Mouse (Mus musculus) T-helper 17 cell (primary cell): ENCODE measurements at regions not wholly inside any gene's neighbourhood (a gene's known extent, or its start where the extent isn't known, plus 50 kb on each side); places are given as distances from the start of the nearest gene placed in this dataset.

Source experiments
- in situ Hi-C, 2 experiments: fragments of 300-600 bp; cut with MboI, MseI; formaldehyde crosslinking; loops; 1 replicate in 1 of 2; 2 replicates in 1 of 2; pipeline ENCODE4 v1.15.1; 2025; ENCODE audit warnings: high pct_unique_total_duplicates in 2 of 2

- in situ Hi-C loops, result loop anchor here in 1 of 2 experiments (10.0 kb wide), 1 partner anchor 1734 kb away; no protein-coding TSS in a partner anchor
These were observed 83.1 kb upstream of the Ptpn1 start for GRCm38 (mm10) chr2:167848468-167849440.

DNA sequence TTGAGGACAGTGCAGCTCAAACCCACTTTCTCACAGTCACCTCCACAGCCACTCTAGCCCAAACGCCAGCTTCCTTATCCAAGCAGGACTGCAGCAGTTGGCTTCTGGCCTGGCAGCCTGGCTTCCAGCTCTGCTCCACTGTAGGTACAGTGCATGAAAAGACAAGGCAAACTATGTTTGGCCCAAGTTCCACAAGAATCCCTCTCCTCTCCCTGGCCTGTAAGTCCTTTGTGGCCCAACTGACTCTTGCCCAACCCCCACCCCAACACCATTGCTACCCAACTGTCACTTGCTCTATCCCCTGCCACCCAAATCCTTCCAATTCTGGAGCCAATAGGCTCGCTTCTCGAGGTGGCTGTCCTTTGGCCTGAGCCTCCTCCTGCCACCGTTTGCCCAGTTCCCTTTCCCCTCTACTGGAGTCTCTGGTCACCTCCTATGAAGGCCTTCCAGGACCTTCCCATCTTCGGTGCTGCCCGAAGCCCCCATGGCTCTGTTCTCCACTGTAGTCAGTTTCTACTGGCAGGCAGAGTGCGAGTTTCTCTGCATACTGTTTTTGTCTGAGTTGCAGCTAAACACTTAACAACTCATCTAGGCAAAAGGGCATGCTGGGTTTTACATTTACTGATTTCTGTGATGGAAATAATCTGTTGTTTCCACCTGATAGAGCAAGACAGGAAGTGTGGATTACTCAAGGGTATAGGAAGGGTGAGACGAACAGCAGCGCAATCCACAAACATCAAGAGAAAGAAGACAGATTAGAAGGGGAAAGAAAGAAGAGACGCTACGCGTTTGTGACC is 84.4 kb upstream of the Ptpn1 start:
- in situ Hi-C loops, result loop anchor here in 1 of 2 experiments (10.0 kb wide), 1 partner anchor 1733 kb away; no protein-coding TSS in a partner anchor

- in situ Hi-C loops, result loop anchor here in 1 of 2 experiments (10.0 kb wide), 1 partner anchor 1731 kb away; no protein-coding TSS in a partner anchor
These were observed 86.5 kb upstream of the Ptpn1 start for GRCm38 (mm10) chr2:167845370-167845769.

- in situ Hi-C loops, result loop anchor here in 1 of 2 experiments (10.0 kb wide), 1 partner anchor 1730 kb away; no protein-coding TSS in a partner anchor
These were observed 87.3 kb upstream of the Ptpn1 start for GRCm38 (mm10) chr2:167844556-167844955.

DNA sequence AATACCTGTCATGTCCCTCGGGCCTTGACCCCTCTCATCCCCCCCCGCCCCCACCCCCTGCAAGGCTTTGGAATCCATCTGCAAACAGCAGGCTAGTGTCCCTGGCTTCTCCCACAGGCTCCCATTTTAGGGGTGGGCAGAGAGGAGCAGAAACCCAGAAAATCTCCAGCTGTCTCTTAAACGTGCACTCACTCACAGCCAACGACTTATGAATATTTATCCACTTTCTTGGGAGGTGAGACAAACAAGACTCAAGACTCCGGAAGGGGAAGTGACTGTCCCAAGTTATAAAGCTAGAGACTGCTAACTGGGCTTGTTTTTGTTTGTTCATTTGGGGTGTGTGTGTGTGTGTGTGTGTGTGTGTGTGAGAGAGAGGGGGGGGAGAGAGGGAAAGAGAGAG is 87.9 kb upstream of the Ptpn1 start:
- in situ Hi-C loops, result loop anchor here in 1 of 2 experiments (10.0 kb wide), 1 partner anchor 1729 kb away; no protein-coding TSS in a partner anchor

GRCm38 (mm10) chr2:167842993-167843392 is 88.9 kb upstream of the Ptpn1 start:
- in situ Hi-C loops, result loop anchor here in 1 of 2 experiments (10.0 kb wide), 1 partner anchor 1728 kb away; no protein-coding TSS in a partner anchor

DNA sequence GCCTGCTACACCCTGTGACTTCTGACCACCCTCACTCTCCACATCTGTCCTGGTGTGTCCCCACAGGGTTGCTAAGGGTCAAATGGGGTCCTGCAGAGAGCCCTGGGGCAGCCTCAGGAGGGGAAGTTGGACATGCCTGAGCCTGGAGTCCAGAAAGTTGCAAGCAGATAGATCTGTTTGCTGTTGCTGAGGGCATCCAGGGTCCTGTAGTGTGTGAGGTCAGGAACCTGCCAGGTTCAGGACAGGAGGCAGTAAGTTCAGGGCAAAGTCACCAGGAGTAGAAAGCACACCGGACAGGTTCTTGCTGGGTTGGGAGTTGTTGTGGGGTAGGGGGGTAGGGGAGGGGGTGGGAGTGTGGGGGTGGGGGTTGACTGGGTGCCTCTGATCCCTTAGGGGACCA is 89.4 kb upstream of the Ptpn1 start:
- in situ Hi-C loops, result loop anchor here in 1 of 2 experiments (10.0 kb wide), 1 partner anchor 1728 kb away; no protein-coding TSS in a partner anchor

DNA sequence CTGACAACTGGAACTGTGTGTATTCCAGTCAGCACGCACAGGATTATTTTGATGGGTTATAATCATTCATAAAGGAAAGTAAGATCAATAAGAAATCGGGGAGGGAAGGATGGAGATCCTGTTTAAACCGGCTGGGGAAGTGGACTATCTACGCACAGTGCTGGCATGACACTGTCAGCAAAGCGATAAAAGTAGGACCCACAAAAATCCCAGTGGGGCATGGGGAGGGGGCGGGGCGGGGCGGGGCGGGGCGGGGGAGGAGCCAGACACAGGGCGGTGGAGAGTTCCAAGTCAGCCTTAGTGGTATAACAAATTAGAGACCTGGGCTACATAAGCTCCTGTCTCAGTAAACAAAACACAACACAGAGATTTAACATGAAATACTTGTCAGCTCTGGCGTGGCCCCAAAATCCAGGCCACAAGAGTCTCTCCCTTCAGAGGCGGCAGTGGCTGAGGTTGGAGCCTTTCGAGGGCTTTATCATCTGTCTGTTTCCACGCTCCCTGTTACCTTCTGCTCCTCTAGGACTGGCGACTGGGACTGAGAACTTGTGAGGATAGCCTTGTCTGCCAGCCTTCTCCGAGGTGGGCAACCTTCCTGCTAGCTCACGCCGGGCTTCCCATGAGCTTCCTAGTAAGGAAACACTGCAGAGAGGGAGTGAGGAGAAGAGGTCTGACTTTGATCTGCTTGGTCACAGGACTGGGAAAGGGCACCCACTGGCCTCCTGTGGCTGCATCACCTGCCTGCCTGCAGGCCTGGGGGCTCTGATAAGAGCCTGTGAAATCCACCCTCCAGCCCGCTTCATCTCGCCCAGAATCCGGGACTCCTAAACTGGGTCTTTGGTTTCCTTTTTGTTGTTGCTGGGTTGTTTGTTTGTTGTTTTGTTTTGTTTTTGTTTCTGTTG is 90.3 kb upstream of the Ptpn1 start:
- in situ Hi-C loops, result loop anchor here in 1 of 2 experiments (10.0 kb wide), 1 partner anchor 1727 kb away; no protein-coding TSS in a partner anchor

- in situ Hi-C loops, result loop anchor here in 1 of 2 experiments (10.0 kb wide), 1 partner anchor 1726 kb away; no protein-coding TSS in a partner anchor
These were observed 91.5 kb upstream of the Ptpn1 start for GRCm38 (mm10) chr2:167840344-167840743.

GRCm38 (mm10) chr2:167839324-167839981 is 92.4 kb upstream of the Ptpn1 start:
- in situ Hi-C loops, result no loop called here

DNA sequence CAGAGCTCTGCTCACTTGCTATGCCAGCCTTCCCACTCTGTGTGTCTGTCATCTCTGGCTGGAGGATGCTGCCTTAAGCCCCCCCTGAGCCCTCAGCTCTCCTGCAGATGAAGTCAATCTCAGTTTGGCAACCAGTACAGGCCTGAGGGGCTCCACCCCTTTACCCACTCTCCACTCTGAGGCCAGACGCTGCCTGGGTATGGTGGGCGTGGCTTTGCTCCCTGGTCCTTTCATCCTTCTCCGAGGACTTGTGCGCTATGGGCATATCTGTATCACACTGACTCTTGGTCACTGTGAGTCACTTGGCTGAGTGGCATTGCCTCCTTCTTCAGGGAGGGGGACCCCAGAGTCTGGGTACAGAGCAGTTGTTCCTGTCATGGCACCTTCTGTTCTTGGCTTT is 94.3 kb upstream of the Ptpn1 start:
- in situ Hi-C loops, result no loop called here

DNA sequence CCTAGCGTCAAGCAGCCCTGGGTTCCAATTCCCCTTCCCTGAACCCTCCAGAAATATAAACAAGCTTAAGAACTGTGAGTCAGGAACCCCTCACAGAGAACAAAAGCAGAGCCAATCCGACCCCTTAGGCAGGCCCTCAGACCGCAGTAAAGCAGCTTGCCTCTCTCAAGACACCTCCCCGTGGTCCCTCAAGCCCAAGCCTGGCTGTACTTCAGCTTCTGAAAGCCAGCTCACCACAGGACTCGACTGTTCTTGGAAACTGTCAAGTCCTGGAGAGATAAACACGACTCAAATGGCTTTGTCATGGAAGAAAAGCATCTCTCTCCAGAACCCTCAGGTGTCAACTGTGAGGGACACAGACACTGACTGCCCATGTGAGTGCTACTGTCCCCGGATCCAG is 95.2 kb upstream of the Ptpn1 start:
- in situ Hi-C loops, result no loop called here

GRCm38 (mm10) chr2:167834605-167835004 is 97.3 kb upstream of the Ptpn1 start:
- in situ Hi-C loops, result no loop called here

GRCm38 (mm10) chr2:167833290-167833953 is 98.4 kb upstream of the Ptpn1 start:
- in situ Hi-C loops, result no loop called here

DNA sequence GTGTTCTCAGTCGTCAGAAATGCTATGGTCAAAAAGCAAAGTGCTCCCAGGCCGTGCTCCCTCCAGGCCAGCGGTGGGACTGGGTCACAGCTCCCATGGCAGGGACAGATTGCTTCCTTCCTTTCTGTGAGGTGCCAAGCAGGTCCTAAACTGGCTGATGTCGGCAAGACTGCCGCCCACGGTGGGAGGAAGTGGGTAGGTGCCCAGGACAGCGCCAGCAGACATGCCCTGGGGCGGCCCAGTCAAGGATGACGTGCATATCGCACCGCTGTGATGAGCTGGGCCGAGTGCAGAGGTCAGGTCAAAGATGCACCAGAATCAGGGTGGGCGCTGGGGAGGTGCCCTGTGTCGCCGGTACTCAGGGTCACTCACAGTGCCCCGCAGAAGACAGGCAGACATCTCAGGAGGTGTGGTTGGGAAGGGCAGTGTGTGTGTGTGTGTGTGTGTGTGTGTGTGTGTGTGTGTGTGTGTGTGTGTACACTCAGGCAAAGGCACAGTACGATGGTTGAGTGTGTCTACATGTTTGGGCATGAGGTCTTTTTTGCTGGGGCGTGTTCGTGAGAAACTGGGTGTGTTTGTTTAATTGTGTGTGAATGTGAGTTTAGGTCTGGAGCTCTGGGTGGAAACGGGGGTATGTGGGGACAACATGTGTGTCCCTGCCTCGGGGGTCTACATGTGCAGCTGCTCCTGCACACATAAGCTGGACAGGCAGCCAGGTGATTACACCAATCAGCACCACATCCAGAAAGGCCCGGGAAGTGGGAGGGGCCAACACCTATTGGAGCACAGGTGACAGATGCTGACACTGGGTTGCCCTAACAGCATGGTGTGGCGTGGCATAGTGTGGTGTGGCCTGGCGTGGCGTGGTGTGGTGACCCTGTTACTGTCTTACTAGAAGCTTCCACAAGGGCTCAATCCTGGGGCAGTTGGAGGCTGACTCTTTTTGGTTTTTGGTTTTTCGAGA is 100.5 kb upstream of the Ptpn1 start:
- in situ Hi-C loops, result no loop called here

DNA sequence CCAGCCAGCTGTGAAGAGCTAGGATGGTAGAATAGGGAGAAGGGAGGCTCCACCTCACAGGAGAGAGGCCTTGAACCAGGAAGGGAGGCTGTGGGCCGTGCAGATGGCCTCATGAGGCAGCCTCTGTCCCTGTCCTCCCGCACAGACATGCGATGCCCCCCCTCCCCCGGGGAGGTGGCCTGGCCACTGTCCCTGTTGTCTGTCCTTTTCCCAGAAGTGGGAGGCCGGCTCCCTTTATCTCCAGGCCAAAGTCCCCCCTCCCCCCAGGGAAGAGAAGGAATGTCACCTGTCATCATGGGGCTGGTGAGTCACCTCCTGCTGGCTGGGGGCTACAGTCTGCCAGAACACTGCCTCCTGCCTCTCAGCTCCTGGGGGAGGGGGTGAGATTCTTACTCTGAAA is 103.6 kb upstream of the Ptpn1 start:
- in situ Hi-C loops, result no loop called here

DNA sequence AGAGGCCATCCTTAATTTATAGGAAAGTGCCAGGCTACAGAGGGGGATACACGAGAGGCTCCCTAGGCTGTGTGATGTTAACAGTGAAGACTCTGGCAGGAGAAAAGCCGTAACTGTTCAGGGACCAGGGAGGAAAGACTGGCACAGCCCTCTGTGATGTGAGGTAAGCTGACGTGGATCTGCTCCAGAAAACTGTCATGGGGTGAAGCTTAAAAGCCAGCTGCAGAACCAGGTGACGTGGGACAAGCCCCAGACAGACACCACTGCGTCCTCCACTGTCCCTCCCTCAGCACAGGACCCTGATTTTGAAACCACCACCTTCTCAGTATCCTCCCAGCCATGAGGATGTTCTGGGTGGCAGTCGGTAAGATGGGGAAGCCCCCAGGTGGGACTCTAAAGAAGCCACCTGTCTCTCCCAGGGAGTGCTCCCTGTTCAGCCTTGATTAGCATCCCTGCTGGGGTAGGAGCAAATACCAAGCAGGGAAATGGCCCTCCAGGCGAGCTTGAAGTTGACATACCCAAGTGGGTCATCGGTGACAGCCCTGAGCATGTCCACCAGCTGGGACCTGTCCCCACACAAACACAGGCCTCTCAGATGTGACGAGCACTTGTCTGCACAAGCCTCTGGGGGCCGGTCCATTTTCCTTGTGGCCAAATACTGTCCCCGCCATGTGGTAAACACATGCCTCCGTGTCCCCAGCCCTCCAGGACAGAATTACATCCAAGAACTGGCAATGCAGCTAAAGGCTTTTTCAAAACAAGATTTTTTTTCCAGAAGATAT is 104.7 kb upstream of the Ptpn1 start:
- in situ Hi-C loops, result no loop called here
